Mouse (Mus musculus): Measurements from ENCODE around the gene Itpr2. TPM values are rescaled to one million over a fixed set of nuclear protein-coding genes. Genes with fewer than 3 reads are reported as not detected.

The Itpr2 gene
- polyA plus RNA-seq, 1 experiment from 2014 or later: 10.2 TPM

- no peak for ATAC-seq (ENCODE audit: low FRiP score, low read depth)
- H3K27ac ChIP-seq: no peak overlapping the region
- H3K4me3 ChIP-seq: no peak overlapping the region
- no peaks in the 10 kb centered on the region for H3K9me3 ChIP-seq
- peaks cover 5% of the 10 kb centered on the region; the same call in 1 of the 2 replicates for H3K4me1 ChIP-seq
- no peak overlapping the region for H3K9ac ChIP-seq
- no peaks in the 10 kb centered on the region for H3K36me3 ChIP-seq
- no peaks in the 10 kb centered on the region for H3K27me3 ChIP-seq
- 66% methylated on average over 2 of the region's 2 CpGs for WGBS
- no peak overlapping the region for H3K4me2 ChIP-seq (replicated peaks)
These were observed 286.7 kb downstream of the Itpr2 start for GRCm38 (mm10) chr6:146215302-146215701.

- H3K9me3 ChIP-seq: no peaks in the 10 kb centered on the region
- H3K4me2 ChIP-seq (replicated peaks): no peak overlapping the region
- H3K27ac ChIP-seq: no peak overlapping the region
- no peaks in the 10 kb centered on the region for H3K27me3 ChIP-seq
- H3K36me3 ChIP-seq: no peaks in the 10 kb centered on the region
- 92% methylated on average over 3 of the region's 3 CpGs for WGBS
- no peak overlapping the region for H3K4me3 ChIP-seq
- peaks cover 14% of the 10 kb centered on the region; the same call in 1 of the 2 replicates for H3K4me1 ChIP-seq
- no peak for ATAC-seq (ENCODE audit: low FRiP score, low read depth)
- no peak overlapping the region for H3K9ac ChIP-seq
These were observed 289.7 kb downstream of the Itpr2 start for GRCm38 (mm10) chr6:146212339-146212738.

- no peaks in the 10 kb centered on the region for H3K9me3 ChIP-seq
- H3K27me3 ChIP-seq: no peaks in the 10 kb centered on the region
- no peaks in the 10 kb centered on the region for H3K36me3 ChIP-seq
- ATAC-seq (ENCODE audit: low FRiP score, low read depth): no peak
- WGBS: 51% methylated on average over 6 of the region's 6 CpGs
- peaks cover 16% of the 10 kb centered on the region; the same call in 1 of the 2 replicates for H3K4me1 ChIP-seq
- no peak overlapping the region for H3K4me3 ChIP-seq
- H3K27ac ChIP-seq: no peak overlapping the region
- H3K9ac ChIP-seq: no peak overlapping the region
- H3K4me2 ChIP-seq (replicated peaks): no peak overlapping the region
These were observed 290.8 kb downstream of the Itpr2 start for GRCm38 (mm10) chr6:146211233-146211632.

GRCm38 (mm10) chr6:146208983-146209382 lies 293.0 kb downstream of the Itpr2 start:
- H3K9ac ChIP-seq: no peak overlapping the region
- no peak for ATAC-seq (ENCODE audit: low FRiP score, low read depth)
- H3K4me3 ChIP-seq: no peak overlapping the region
- peaks cover 16% of the 10 kb centered on the region; the same call in 1 of the 2 replicates for H3K4me1 ChIP-seq
- H3K4me2 ChIP-seq (replicated peaks): no peak overlapping the region
- no peaks in the 10 kb centered on the region for H3K27me3 ChIP-seq
- no peak overlapping the region for H3K27ac ChIP-seq
- no peaks in the 10 kb centered on the region for H3K36me3 ChIP-seq
- 49% methylated on average over 6 of the region's 6 CpGs for WGBS
- no peaks in the 10 kb centered on the region for H3K9me3 ChIP-seq

GRCm38 (mm10) chr6:146207204-146207959 lies 294.6 kb downstream of the Itpr2 start:
- 67% methylated on average over 10 of the region's 10 CpGs for WGBS
- Histone ChIP-seq H3K9ac (no peak overlapping the region), H3K27me3 (no peaks in the 10 kb centered on the region), H3K27ac (0 out of 2 replicates have a peak overlapping the region, but pooled peaks have one; percentile 28), H3K36me3 (no peaks in the 10 kb centered on the region), H3K4me1 (peaks cover 16% of the 10 kb centered on the region; the same call in 1 of the 2 replicates), H3K9me3 (no peaks in the 10 kb centered on the region), H3K4me3 (no peak overlapping the region), H3K4me2 (replicated peaks) (no peak overlapping the region)
- no peak for ATAC-seq (ENCODE audit: low FRiP score, low read depth)

GRCm38 (mm10) chr6:146205136-146205535 lies 296.9 kb downstream of the Itpr2 start:
- 60% methylated on average over 2 of the region's 2 CpGs for WGBS
- ATAC-seq (ENCODE audit: low FRiP score, low read depth): no peak
- no peak overlapping the region for H3K9ac ChIP-seq

GRCm38 (mm10) chr6:146204470-146204869 lies 297.6 kb downstream of the Itpr2 start:
- 71% methylated on average over 4 of the region's 4 CpGs for WGBS

More at GRCm38 (mm10) chr6:146205136-146205535, 296.9 kb downstream of the Itpr2 start:
- H3K27me3 ChIP-seq: no peaks in the 10 kb centered on the region
- no peaks in the 10 kb centered on the region for H3K36me3 ChIP-seq
- H3K4me3 ChIP-seq: no peak overlapping the region
- H3K4me2 ChIP-seq (replicated peaks): no peak overlapping the region
- no peaks in the 10 kb centered on the region for H3K9me3 ChIP-seq
- 0 out of 2 replicates have a peak, but pooled peaks cover 11% of the 10 kb centered on the region for H3K4me1 ChIP-seq
- H3K27ac ChIP-seq: no peak overlapping the region

GRCm38 (mm10) chr6:146197868-146198379 lies 304.1 kb downstream of the Itpr2 start:
- Histone ChIP-seq H3K36me3 (peaks cover 5% of the 10 kb centered on the region), H3K4me1 (no peaks in the 10 kb centered on the region), H3K27me3 (no peaks in the 10 kb centered on the region), H3K9me3 (peaks cover 11% of the 10 kb centered on the region; the same call in 1 of the 2 replicates), H3K4me2 (replicated peaks) (no peak overlapping the region), H3K27ac (no peak overlapping the region), H3K9ac (no peak overlapping the region), H3K4me3 (no peak overlapping the region)
- 92% methylated on average over 7 of the region's 7 CpGs for WGBS
- ATAC-seq (ENCODE audit: low FRiP score, low read depth): no peak

More at GRCm38 (mm10) chr6:146204470-146204869, 297.6 kb downstream of the Itpr2 start:
- H3K4me2 ChIP-seq (replicated peaks): no peak overlapping the region
- H3K4me1 ChIP-seq: 0 out of 2 replicates have a peak, but pooled peaks cover 11% of the 10 kb centered on the region
- H3K9ac ChIP-seq: no peak overlapping the region
- no peaks in the 10 kb centered on the region for H3K36me3 ChIP-seq
- no peak for ATAC-seq (ENCODE audit: low FRiP score, low read depth)
- no peak overlapping the region for H3K4me3 ChIP-seq
- H3K27ac ChIP-seq: no peak overlapping the region
- H3K9me3 ChIP-seq: no peaks in the 10 kb centered on the region
- H3K27me3 ChIP-seq: no peaks in the 10 kb centered on the region

GRCm38 (mm10) chr6:146196701-146197100 lies 305.3 kb downstream of the Itpr2 start:
- Histone ChIP-seq H3K4me3 (no peak overlapping the region), H3K9me3 (peaks cover 11% of the 10 kb centered on the region; the same call in 1 of the 2 replicates), H3K4me2 (replicated peaks) (no peak overlapping the region), H3K27me3 (no peaks in the 10 kb centered on the region), H3K27ac (no peak overlapping the region), H3K9ac (no peak overlapping the region), H3K4me1 (no peaks in the 10 kb centered on the region), H3K36me3 (peaks cover 5% of the 10 kb centered on the region)
- no peak for ATAC-seq (ENCODE audit: low FRiP score, low read depth)
- 94% methylated on average over 1 of the region's 1 CpGs for WGBS

- no peak for ATAC-seq (ENCODE audit: low FRiP score, low read depth)
- WGBS: 86% methylated on average over 7 of the region's 7 CpGs
- no peaks in the 10 kb centered on the region for H3K27me3 ChIP-seq
- peaks cover 11% of the 10 kb centered on the region; the same call in 1 of the 2 replicates for H3K9me3 ChIP-seq
- no peak overlapping the region for H3K4me2 ChIP-seq (replicated peaks)
- 0 out of 2 replicates have a peak, but pooled peaks cover under 1% of the 10 kb centered on the region for H3K4me1 ChIP-seq
- peaks cover 5% of the 10 kb centered on the region for H3K36me3 ChIP-seq
- H3K27ac ChIP-seq: no peak overlapping the region
- H3K4me3 ChIP-seq: no peak overlapping the region
- no peak overlapping the region for H3K9ac ChIP-seq
These were observed 306.1 kb downstream of the Itpr2 start for GRCm38 (mm10) chr6:146195854-146196457.

GRCm38 (mm10) chr6:146191931-146192330 lies 310.1 kb downstream of the Itpr2 start:
- Histone ChIP-seq H3K36me3 (peaks cover 5% of the 10 kb centered on the region), H3K27me3 (no peaks in the 10 kb centered on the region), H3K4me3 (no peak overlapping the region), H3K4me2 (replicated peaks) (no peak overlapping the region), H3K27ac (no peak overlapping the region), H3K9ac (no peak overlapping the region), H3K4me1 (peaks cover 17% of the 10 kb centered on the region), H3K9me3 (peaks cover 11% of the 10 kb centered on the region; the same call in 1 of the 2 replicates)
- WGBS: 81% methylated on average over 5 of the region's 5 CpGs
- no peak for ATAC-seq (ENCODE audit: low FRiP score, low read depth)

GRCm38 (mm10) chr6:146190006-146190405 lies 312.0 kb downstream of the Itpr2 start:
- Histone ChIP-seq H3K27me3 (no peaks in the 10 kb centered on the region), H3K27ac (no peak overlapping the region), H3K9ac (no peak overlapping the region), H3K36me3 (peaks cover 5% of the 10 kb centered on the region), H3K4me1 (peaks cover 17% of the 10 kb centered on the region), H3K4me3 (0 out of 2 replicates have a peak overlapping the region, but pooled peaks have one; percentile 1), H3K9me3 (peaks cover 11% of the 10 kb centered on the region; the same call in 1 of the 2 replicates), H3K4me2 (replicated peaks) (peak overlapping the region; percentile 51)
- WGBS: 21% methylated on average over 8 of the region's 8 CpGs
- ATAC-seq (ENCODE audit: low FRiP score, low read depth): peak; percentile 83; the same call in 1 of the 2 replicates

All from limb, embryonic 13.5 days (tissue).